Mouse (Mus musculus) adrenal gland, postnatal 25 days (tissue): ENCODE results near the gene Gm11627. TPM values are rescaled to one million over a fixed set of nuclear protein-coding genes. Genes with fewer than 3 reads are reported as not detected.
"Not testable (repeated sequence)": the region's sequence is repeated elsewhere in the genome, so short reads cannot be mapped to it uniquely, and the experiment has no call there.

Experiments used
- DNase-seq: peaks from one replicate; pipeline ENCODE4 v3.0.0; 2021; ENCODE audit warnings: mixed read lengths
- total RNA-seq: library from RNA; stranded (reverse); gene quantifications from 2 replicates; pipeline ENCODE4 v1.2.3, GENCODE M21; 2021

The Gm11627 gene
- total RNA-seq, 1 experiment from 2014 or later = not detected

DNA sequence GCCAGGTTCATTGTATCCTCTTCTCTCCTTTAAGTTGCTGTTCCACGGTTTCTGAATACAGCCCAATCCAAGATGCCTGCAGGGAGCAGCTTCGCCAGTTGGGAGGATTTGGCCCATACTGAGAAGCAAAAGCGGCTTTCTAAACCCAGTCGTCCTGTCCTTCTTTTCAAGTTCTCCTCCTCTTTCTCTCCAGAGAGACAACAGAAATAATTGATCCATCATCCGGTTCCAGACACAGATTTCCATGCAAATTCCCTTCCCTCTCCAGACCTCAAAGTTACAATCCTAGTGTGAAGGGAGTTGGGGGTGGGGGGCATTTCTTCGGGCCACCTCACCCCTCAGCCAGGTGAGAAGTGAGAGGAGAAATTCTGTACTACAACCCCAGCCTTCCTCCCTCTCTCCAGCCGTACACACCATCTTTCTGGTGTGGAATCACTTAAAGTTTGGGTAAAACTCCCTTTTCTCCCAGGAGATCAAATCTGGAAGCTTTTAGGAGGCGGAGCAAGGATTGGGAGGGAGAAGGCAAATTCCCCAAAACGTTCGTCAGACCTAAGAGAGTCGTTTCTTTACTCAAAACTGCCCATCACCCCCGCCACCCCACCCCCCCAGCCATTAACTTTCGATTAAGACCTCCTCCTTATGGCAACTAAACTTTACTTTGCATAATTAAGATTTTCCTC is 23.7 kb upstream of the Gm11627 start:
- DNase-seq = no peak

DNA sequence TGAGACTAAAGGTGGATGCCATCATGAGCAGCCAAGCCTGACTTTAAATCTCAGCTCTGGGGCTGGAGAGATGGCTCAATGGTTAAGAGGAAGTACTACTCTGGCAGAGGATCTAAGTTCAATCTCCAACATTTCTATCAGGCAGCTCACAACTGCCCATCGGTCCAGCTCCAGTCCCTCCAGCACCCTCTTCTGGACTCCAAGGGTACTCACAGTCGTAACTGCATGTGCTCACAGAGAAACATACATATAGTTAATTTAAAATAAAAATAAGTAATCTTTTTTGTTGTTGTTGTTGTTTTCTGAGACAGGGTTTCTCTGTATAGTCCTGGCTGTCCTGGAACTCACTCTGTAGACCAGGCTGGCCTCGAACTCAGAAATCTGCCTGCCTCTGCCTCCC is 20.7 kb upstream of the Gm11627 start:
- DNase-seq = no peak

DNA sequence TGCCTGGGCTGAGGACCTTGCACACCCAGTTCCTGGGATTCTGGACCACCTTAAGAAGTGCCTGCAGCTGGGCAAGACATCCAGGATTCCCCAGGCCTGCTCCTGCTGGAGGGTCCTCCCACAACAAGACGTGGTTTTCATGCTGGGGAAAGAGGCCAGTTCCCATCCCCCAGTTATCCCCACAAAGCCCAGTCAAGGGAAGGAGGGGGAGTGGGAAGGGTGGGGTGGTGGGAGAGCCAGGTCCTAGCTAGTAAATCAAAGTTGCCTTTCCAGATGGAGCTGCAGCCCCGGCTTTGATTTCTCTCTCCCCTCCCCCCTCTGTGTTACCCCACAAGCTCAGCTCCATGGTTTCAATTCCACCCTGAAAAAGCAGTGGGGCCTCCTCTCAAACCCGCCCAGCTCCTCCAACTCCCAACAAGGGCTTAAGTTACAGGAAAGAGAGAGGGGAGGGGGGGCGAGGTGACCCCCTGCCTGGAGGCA is 16.1 kb upstream of the Gm11627 start:
- DNase-seq = no peak

DNA sequence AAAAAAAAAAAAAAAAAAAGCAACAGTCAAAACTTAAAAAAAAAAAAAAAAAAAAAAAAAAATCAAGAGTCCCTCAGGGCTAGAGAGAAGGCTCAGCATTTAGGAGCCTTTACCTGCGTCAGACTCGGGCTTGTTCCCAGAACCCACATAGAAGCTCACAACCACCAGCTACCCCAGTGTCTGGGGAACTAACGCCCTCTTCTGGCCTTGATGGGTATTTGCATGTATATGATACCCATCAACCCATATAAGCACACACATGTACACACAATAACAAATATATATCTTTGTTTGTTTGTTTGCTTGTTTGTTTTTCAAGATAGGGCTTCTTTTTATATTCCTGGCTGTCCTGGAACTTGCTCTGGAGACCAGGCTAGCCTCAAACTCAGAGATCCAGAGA is 8.3 kb upstream of the Gm11627 start:
- no peak for DNase-seq

DNA sequence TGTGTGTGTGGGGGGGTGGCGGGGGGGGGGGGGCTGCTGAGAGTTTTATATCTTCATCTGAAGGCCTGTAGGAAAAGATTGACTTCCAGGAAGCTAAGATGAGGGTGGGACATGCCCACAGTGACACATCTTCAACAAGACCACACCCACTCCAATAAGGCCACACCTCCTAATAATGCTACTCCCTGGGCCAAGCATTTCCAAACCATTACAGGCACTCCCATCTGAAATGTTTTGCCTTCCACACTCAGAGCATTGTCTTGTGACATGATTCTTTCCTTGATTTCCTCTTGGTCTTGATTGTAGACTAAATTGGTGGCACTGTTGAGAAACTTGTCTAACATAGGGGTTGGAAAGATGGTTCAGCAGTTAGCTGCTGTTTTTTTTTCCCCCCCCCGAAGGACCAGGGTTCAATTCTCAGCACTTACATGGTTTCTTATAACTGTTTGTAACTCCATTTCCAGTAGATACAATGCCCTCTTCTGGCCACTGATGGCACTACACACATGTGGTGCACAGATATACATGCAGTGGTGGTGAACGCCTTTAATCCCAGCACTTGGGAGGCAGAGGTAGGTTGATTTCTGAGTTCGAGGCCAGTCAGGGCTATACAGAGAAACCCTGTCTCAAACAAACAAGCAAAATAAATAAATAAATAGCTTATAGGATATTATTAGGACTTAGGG is 7.3 kb upstream of the Gm11627 start:
- no peak for DNase-seq

DNA sequence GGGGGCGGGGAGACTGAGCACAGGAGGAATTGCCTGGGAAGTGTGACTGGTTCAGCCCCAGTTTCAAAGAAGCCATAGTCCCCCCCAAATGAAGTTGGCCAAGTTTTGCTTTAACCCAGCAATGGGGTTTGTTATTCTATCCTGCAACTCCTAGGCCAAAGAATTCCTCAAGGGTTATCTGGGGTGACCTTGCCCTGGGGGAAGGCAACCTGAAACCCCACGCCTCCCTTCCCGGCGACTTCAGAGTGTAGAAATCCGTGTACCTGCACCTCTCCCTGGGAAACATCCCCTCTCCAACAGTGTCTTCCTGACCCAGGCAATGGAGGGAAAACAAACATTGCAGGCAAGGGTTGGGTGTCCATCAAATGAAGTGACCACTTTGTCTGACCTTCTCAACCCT is 3.5 kb upstream of the Gm11627 start:
- DNase-seq = no peak

DNA sequence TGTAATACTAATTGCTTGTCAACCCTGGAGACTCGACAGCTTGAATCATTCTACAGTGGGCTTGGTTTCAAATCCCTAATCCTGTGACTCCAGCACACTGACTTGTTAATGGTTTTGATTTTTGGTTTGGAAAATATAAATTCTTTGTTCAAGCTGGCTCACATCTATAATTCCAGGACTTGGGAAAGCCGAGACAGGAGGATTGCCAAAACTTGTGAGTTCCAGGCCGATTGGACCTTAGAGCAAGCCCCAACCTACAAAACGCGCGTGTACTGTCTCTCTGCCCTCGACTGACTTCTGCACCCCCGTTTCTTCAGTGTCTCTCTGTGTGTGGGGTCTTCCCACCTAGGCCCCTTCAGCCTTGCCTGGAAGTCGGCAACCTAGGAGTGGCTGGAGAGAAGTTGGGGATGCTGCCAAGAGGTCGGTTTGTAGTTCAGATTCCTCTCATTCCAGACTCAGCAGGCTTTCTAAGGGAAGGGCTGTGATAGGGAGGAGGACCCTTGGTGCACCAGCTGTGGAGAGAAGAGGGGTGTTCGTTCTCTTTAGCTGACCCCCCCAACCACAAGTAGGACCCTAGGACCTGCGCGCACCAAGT is 2.9 kb upstream of the Gm11627 start:
- DNase-seq = no peak

DNA sequence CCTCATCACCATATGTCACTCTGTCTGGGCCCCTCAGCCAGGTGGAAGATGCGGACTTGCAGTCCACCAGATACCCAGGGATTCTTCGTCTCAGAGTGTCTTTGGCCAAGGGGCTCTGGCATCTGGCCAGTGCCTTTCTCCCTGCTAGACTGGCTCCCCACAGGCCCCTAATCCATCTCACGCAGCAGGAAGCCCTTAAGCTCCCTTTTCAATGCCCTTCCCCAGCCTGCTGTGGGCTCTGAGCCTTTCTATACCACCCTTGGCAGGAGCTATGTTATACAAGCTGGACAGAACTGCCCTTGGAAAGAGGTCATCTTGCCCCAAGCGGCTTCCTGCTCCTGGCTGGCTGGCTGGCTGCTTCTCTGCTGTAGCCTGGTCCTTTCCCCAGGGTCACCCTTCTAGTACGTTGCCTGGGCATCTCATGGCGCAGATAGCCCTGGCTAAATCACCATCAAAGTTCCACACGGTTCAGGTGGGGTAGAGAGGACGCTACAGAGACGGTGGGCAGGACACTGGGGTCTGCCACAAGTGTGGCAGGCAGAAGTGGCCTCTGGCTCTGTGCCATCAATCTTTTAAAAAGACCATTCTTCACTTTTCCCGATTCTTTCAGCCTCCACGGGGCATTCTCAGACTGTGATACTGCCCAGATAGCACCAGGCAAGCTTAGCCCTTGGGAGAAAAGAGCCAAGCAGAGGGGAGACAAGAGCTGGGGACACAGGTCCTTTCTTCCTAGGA is 2.2 kb upstream of the Gm11627 start:
- DNase-seq = no peak

DNA sequence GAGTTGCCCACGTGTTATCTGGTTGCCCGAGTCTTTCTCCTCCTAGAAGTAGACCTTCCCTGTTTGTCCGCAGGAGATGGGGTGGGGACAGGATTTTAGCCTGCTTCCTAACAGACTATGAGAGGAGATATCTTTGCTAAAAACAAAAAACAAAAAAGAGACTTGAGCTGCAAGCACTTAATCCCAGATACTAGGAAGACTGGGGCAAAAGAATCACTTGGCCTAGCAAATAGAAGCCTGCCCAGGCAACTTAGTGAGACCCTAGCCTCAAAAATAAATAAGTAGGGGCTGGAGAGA is 721 bp upstream of the Gm11627 start:
- no peak for DNase-seq

DNA sequence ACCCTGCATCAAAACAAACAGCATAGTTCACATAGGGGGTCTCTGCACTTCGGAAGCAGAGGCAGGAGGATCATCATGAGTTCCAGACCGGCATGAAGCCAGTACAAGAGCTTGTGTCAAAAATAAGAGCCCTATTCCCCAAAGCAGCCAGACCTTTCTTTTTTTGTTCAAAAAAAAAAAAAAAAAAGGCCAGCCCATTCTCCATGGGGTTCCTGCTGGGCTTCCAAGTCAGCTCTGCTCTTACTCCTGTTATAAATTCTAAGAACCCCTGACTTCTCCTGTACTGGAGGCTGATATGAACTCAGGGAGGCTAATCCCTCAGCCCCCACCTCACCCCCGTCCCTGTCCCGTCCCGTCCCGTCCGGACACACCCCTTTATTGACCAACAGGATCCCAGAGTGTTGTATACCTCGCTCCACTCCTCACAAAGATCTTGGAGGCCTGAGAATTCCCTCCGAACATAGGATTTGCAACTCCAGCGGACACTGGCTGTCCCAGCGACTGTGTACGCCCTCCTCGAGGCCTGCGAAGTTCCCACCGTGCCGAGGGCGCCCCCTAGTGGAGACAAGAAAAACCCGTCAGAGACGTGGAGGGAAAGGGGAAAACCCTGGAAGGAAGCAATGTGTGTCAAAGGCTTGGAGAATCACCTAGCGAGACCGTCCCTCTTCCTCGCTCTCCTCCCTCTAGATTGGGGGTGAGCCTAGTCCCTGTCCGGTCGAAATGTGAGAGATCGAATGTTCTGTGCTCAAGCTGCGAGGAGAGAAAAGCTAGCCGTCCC is 731 bp downstream of the Gm11627 start:
- peak; percentile 88 for DNase-seq

DNA sequence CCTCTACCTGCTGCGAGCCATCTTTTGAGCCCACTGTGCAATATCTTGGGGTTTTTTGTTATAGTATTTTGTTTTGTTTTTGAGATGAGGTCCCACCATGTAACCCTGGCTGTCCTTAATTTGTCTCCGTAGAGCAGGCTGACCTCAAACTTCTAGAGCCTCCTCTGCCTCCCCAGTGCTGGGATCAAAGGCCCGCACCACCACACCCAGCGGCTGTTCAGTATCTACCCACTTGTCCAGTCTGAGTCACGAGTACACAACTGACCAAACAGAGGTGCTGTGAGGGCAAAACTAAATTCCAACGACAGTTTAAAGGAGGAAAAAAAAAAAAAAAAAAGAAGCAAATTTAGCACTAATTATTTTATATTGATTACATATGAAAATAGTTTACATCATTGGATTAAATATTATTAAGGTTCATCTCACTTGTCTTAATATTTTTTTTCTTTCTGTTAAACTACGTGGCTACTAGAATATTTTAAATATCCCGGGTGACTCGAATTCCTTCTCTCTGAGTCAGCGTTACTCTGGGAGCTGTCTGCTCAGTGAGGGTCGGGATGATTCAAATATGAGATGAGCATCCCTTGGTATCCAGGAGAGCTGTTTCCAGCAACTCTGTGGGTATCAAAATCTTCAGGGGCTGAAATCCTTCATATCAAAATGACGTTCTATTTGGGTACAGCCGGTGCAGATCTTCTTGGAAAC is 3.1 kb downstream of the Gm11627 start:
- DNase-seq = no peak

DNA sequence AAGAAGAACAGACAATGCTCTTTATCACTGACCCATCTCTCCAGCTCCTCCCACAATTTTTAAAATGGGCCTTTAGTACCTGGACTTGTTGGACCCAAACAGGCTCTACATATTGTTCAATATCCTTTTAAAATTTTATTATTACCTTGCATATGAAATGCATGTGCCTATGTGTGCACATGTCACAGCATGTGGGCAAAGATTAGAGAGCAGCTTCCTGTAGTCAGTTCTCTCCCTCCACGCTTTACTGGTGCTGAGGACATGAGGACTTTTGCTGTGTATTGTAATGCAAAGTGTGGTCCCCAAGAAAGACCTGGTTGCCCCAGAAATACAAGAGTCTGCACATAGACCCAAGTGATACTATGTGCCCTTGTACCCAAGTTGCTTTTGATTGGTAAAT is 4.2 kb downstream of the Gm11627 start:
- DNase-seq = no peak

DNA sequence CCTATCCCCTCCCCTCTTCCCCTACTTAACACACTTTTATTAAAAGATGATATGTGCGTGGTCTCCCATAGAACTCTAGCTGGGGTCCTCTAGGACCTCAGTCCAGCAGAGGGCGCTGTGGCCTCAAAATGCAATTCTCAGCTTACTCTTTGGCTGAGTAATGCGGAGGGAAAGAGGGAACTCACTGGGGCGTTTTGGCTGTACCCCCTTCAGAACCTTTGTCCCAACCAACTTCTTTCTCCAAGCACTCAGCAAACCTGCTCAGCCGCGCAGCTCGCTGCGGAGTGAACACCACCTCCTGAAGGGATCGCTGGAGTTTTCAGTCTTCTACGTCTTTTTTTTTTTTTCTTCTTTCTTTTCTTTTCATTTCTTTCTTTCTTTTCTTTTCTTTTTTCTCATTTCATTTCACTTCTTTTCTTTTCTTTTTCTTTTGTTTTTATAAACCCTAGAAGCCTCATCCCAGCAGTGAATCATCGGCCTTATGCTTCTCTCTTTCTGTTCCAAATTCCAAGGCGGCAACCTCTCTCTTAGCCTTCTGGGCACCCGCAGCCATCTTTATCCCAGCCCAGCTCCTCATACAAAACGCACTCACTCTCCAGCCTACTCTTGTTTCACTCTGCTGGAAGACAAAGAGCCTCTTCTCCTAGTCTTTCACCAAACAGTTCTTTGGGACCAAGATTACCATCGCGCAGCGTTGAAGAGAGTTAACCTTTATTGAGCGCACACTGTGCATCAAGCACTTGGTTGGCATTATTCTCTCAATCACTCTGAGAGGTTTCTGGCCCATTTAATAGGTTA is 6.2 kb downstream of the Gm11627 start:
- peak; percentile 88 for DNase-seq

DNA sequence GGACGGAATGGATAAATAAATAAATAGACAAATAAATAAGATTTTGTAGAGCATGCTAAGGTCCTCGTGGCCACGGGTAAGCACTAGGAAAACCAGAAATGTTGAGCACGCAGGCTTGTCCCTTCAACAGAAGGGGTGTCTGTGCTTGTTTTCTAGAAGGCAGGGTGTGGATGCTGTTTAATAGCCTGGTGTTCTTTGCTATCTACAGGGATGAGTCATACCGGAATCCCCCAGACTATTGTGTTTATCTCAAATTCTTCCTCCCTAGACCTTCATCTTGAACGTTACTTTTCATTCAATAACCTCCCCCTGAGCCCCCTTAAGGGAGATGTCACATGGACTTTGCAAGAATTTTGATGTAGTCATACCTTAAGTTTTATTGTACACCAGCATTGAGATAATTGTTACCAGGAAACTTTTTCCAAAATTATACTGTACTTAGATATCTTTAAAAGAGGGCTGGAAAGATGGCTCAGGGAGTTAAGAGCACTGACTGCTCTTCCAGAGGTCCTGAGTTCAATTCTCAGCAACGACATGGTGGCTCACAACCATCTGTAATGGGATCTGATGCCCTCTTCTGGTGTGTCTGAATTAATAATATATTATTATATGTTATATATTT is 10.4 kb downstream of the Gm11627 start:
- DNase-seq = no peak

DNA sequence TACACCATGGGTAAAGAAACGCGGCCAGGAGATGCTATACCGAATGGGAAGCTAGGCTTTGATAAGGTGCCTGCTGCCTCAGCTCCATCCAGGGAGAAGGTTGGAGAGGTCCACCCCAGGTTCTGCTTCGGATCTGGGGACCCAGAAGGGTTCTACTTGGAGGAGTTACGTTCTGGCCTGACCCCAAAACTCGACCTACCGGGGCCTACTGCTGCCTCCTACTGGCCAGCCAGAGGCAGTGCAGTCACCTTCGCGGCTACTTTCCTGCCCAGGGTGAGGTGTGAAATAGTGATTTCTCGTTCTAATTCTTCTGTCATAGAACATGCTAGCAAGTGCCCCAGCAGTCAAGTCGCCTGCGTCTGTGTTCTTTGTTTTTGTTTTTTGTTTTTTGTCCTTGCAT is 11.1 kb downstream of the Gm11627 start:
- DNase-seq = no peak

DNA sequence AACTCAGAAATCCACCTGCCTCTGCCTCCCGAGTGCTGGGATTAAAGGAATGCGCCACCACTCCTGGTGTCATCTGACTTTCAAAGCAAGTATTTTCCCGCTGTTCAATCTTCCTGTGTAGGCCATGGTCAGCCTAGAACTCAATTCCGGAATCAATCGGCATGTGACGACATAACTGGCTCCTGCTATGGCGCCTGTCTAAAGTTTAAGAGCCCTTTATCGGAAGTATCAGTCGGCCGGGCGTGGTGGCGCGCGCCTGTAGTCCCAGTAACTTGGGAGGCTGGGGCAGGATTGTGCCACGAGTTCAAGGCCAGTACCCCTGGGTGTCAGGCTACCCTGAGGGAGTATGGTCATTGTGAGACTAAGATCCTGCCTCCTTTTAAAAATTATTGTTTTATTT is 11.5 kb downstream of the Gm11627 start:
- DNase-seq = no peak

DNA sequence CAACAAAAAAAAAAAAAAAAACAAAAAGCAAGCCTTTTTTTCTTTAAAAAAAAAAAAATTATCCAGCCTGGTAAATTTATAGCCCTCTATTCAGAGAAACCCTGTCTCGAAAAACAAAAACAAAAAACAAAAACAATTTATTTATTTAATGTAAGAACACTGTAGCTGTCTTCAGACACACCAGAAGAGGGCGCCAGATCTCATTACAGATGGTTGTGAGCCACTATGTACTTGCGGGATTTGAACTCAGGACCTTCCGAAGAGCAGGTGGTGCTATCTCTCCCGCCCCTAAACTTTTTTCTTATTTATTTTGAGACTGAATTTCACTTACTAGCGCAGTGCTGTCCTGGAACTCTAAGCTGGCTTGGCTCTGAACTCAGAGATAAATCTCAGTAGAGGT is 12.1 kb downstream of the Gm11627 start:
- DNase-seq = no peak

DNA sequence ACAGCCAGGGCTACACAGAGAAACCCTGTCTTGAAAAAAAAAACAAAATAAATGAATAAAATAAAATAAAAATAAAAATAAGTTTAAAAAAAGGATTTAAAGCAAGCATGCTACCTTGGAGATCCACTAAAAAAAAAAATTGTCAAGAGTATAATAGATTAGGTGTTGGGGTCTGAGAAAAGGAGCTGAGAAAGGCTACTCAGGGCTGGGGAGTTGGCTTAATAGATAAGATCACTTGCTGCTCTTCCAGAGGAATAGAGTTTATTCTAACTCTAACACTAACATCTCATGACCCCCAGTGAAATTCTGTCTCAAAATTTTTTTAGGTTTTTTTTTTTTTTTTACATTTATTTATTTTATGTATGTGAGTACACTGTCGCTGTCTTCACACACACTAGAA is 13.0 kb downstream of the Gm11627 start:
- DNase-seq = no peak

DNA sequence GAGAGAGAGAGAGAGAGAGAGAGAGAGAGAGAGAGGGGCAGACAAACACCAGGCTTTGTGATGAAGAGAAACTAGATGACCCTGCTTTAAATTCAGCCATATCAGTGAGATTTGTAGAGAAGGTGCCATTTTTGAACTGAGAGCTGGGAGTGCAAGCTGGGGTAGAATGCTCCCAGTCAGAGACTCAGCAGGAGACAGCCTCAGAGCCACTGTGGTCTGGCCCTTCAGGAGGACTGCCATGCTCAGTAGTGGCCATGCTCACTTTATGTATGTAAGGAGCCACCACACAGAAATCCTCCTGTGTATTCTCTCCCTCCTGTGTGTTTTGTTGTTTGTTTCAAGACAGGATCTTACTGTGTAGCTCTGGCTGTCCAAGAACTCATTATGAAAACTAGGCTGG is 13.5 kb downstream of the Gm11627 start:
- no peak for DNase-seq

DNA sequence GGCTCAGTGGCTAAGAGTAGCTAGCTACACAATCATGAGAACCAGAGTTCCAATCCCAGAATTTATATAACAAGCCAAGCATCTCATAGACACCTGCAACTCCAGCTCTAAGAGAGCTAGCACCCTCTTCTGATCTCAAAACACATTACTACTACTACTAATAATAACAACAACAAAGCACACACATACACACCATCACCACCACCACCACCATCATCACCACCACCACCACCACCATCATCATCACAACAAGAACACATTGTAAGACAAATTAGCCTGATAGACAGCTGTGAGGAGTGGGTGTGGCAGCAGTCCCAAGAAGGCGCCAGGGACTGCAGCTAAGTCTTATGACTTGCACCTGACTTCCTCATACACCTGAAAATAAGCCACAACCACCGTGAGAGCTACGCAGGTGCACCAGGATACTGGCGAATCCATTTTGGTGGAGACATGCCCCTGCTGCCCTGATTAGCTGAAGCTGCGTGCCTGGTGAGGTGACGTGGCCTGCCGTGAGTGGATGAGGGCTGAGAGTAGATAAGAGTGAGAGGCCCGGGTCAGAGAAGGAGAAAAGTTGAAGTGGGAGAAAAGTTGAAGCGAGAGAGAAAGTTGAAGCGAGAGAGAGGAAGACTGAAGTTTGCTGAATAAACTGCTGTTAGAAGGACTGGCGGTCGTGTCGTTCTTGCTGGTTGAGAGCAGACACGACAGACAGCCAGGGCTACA is 14.1 kb downstream of the Gm11627 start:
- not testable (repeated sequence) for DNase-seq
